Mouse (Mus musculus) spleen, postnatal 4 days (tissue): ENCODE measurements around the gene Vkorc1l1.
"Not testable (repeated sequence)": the region's sequence is repeated elsewhere in the genome, so short reads cannot be mapped to it uniquely, and the experiment has no call there.

Source experiments
- DNase-seq, 2 experiments: peaks; one replicate each; pipeline ENCODE4 v3.0.0; 2022; ENCODE audit warnings: low spot score in 2 of 2

Gene Vkorc1l1

GRCm38 (mm10) chr5:129941495-129942045 is at the start of gene Vkorc1l1:
Vkorc1l1 (plus strand) TSS chr5:129941970.
- DNase-seq = peak; percentile 100

- peak; percentile 78 to 86 for DNase-seq
Measured at GRCm38 (mm10) chr5:129895198-129896088, 46.3 kb upstream of the Vkorc1l1 start, which contains the start of gene Zbed5. Zbed5 (plus strand) TSS chr5:129895723.

- DNase-seq = no peak
Measured at GRCm38 (mm10) chr5:129898449-129898848, 43.3 kb upstream of the Vkorc1l1 start, which contains the start of gene Phkg1. Phkg1 (minus strand) TSS chr5:129898549.

GRCm38 (mm10) chr5:129907775-129908174 is 34.0 kb upstream of the Vkorc1l1 start:
- no peak for DNase-seq

GRCm38 (mm10) chr5:129908242-129908965 is 33.4 kb upstream of the Vkorc1l1 start, which contains the start of gene Nupr1l:
Nupr1l (plus strand) TSS chr5:129908540.
- DNase-seq = peak; percentile 84 to 91

- DNase-seq = no peak
Measured at GRCm38 (mm10) chr5:129909147-129909546, 32.6 kb upstream of the Vkorc1l1 start.

- no peak for DNase-seq
Measured at GRCm38 (mm10) chr5:129909591-129909990, 32.2 kb upstream of the Vkorc1l1 start.

GRCm38 (mm10) chr5:129914024-129914423 is 27.7 kb upstream of the Vkorc1l1 start:
- peak in 1 of 2 experiments; percentile 29 for DNase-seq

- not testable (repeated sequence) for DNase-seq
Measured at GRCm38 (mm10) chr5:129915491-129915890, 26.3 kb upstream of the Vkorc1l1 start.

- DNase-seq = no peak
Measured at GRCm38 (mm10) chr5:129918065-129918651, 23.6 kb upstream of the Vkorc1l1 start.

- DNase-seq = no peak
Measured at GRCm38 (mm10) chr5:129918752-129919151, 23.0 kb upstream of the Vkorc1l1 start.

GRCm38 (mm10) chr5:129919320-129919719 is 22.4 kb upstream of the Vkorc1l1 start:
- DNase-seq = no peak

GRCm38 (mm10) chr5:129921972-129922371 is 19.8 kb upstream of the Vkorc1l1 start:
- DNase-seq = no peak

- DNase-seq = no peak
Measured at GRCm38 (mm10) chr5:129924820-129925452, 16.8 kb upstream of the Vkorc1l1 start.

GRCm38 (mm10) chr5:129925933-129926332 is 15.8 kb upstream of the Vkorc1l1 start:
- no peak for DNase-seq

- DNase-seq = no peak
Measured at GRCm38 (mm10) chr5:129929924-129930855, 11.6 kb upstream of the Vkorc1l1 start.

- DNase-seq = no peak
Measured at GRCm38 (mm10) chr5:129936941-129937340, 4.8 kb upstream of the Vkorc1l1 start.

GRCm38 (mm10) chr5:129940281-129940680 is 1.5 kb upstream of the Vkorc1l1 start:
- no peak for DNase-seq

- no peak for DNase-seq
Measured at GRCm38 (mm10) chr5:129940736-129941494, 855 bp upstream of the Vkorc1l1 start.
